Mouse (Mus musculus) Patski (cell line): Measurements from ENCODE around the gene Kcnip3. TPM values are rescaled to one million over a fixed set of nuclear protein-coding genes. Genes with fewer than 3 reads are reported as not detected.

Source experiments
- ATAC-seq: fragments of 100-300 bp; one replicate; pipeline ENCODE4 v1.8.0; 2021
- CTCF ChIA-PET: fragments of 350-600 bp; sonication (Branson Sonifier 250); formaldehyde crosslinking; loops from one replicate; lab custom pipeline; 2022; ENCODE audit warnings: inconsistent platforms; lab: Charles Lee
- POLR2A ChIA-PET: fragments of 350-600 bp; sonication (Branson Sonifier 250); formaldehyde crosslinking; loops from one replicate; lab custom pipeline; 2022; ENCODE audit warnings: antibody characterized with exemption, inconsistent platforms; lab: Charles Lee
- DNase-seq: peaks from one replicate; pipeline ENCODE4 v3.0.0-alpha.2; 2011; ENCODE audit warnings: low read depth, low spot score
- H3K27me3 ChIP-seq: fragments of 371-371 bp; one replicate; pipeline ENCODE4 v1.5.1; 2021
- CTCF ChIP-seq: fragments of 100-300 bp; IDR thresholded peaks from one replicate; pipeline ENCODE4 v1.5.1; 2021
- in situ Hi-C: fragments of 300-500 bp; cut with MboI; formaldehyde crosslinking; loops from 3 replicates; pipeline ENCODE4 v1.11.1; 2018; ENCODE audit warnings: low pct_unique_long_range_greater_than_20kb, mixed read lengths
- polyA plus RNA-seq: library from polyadenylated mRNA; unstranded; gene quantifications from one replicate; pipeline ENCODE4 v1.2.3, GENCODE M21; 2021

Kcnip3 gene
- polyA plus RNA-seq, 1 experiment from 2014 or later, result 4.3 TPM

GRCm38 (mm10) chr2:127472279-127472678 is 49.6 kb downstream of the Kcnip3 start:
- in situ Hi-C loops, result no loop called here
- DNase-seq (no peak), ATAC-seq (no peak)
- TF ChIP-seq CTCF, result no peak
- CTCF ChIA-PET, result interaction anchor here (1.0 kb wide), 1 partner anchor 29 kb away, joined by 4 read pairs; no protein-coding TSS in a partner anchor
- H3K27me3 ChIP-seq, result no peaks in the 10 kb centered on the region
- POLR2A ChIA-PET, result interaction anchor here (0.6 to 1.0 kb wide), 3 partner anchors 9 to 326 kb away, joined by 3 to 6 read pairs (median 3); no protein-coding TSS in a partner anchor

GRCm38 (mm10) chr2:127471281-127471680 is 50.6 kb downstream of the Kcnip3 start:
- ATAC-seq (no peak), DNase-seq (no peak)
- in situ Hi-C loops, result no loop called here
- TF ChIP-seq CTCF, result no peak
- ChIA-PET CTCF (interaction anchor here (0.9 kb wide), 1 partner anchor 30 kb away, joined by 4 read pairs; no protein-coding TSS in a partner anchor), POLR2A (no interaction called here)
- H3K27me3 ChIP-seq, result no peaks in the 10 kb centered on the region

- no peak for ATAC-seq
- CTCF ChIA-PET, result interaction anchor here (0.9 kb wide), 1 partner anchor 31 kb away, joined by 4 read pairs; no protein-coding TSS in a partner anchor
- in situ Hi-C loops, result no loop called here
- no peak for TF ChIP-seq CTCF
- H3K27me3 ChIP-seq, result no peaks in the 10 kb centered on the region
- DNase-seq, result no peak
- POLR2A ChIA-PET, result interaction anchor here (0.7 kb wide), 1 partner anchor 24 kb away, joined by 3 read pairs; no protein-coding TSS in a partner anchor
Observed at GRCm38 (mm10) chr2:127470661-127471060, 51.2 kb downstream of the Kcnip3 start.

GRCm38 (mm10) chr2:127470183-127470582 is 51.7 kb downstream of the Kcnip3 start:
- CTCF ChIA-PET, result interaction anchor here (0.9 kb wide), 1 partner anchor 31 kb away, joined by 4 read pairs; no protein-coding TSS in a partner anchor
- ATAC-seq, result no peak
- DNase-seq, result no peak
- POLR2A ChIA-PET, result interaction anchor here (0.7 kb wide), 1 partner anchor 24 kb away, joined by 3 read pairs; no protein-coding TSS in a partner anchor
- no peak for TF ChIP-seq CTCF
- no peaks in the 10 kb centered on the region for H3K27me3 ChIP-seq
- in situ Hi-C loops, result no loop called here

GRCm38 (mm10) chr2:127462314-127462713 is 59.6 kb downstream of the Kcnip3 start:
- ChIA-PET CTCF (interaction anchor here (0.9 to 2.9 kb wide), 8 partner anchors 12 to 45 kb away, joined by 3 to 17 read pairs (median 6); partner anchors contain the start of gene Fahd2a), POLR2A (no interaction called here)
- ATAC-seq (peak; percentile 52), DNase-seq (no peak)
- no peaks in the 10 kb centered on the region for H3K27me3 ChIP-seq
- peak; percentile 82 for TF ChIP-seq CTCF
- in situ Hi-C loops, result loop anchor here (5.0 kb wide), 2 partner anchors 35 to 95 kb away; no protein-coding TSS in a partner anchor

- no peak for TF ChIP-seq CTCF
- POLR2A ChIA-PET, result no interaction called here
- no peak for DNase-seq
- CTCF ChIA-PET, result interaction anchor here (2.9 kb wide), 1 partner anchor 39 kb away, joined by 17 read pairs; no protein-coding TSS in a partner anchor
- no peak for ATAC-seq
- no peaks in the 10 kb centered on the region for H3K27me3 ChIP-seq
- in situ Hi-C loops, result loop anchor here (5.0 kb wide), 2 partner anchors 36 to 96 kb away; no protein-coding TSS in a partner anchor
Observed at GRCm38 (mm10) chr2:127461351-127461750, 60.5 kb downstream of the Kcnip3 start.

- CTCF ChIA-PET, result no interaction called here
- TF ChIP-seq CTCF, result no peak
- ATAC-seq (no peak), DNase-seq (no peak)
- no peaks in the 10 kb centered on the region for H3K27me3 ChIP-seq
- POLR2A ChIA-PET, result no interaction called here
- in situ Hi-C loops, result no loop called here
Observed at GRCm38 (mm10) chr2:127459341-127459740, 62.6 kb downstream of the Kcnip3 start.

GRCm38 (mm10) chr2:127453764-127454163 is 68.1 kb downstream of the Kcnip3 start:
- CTCF ChIA-PET, result interaction anchor here (0.7 to 1.7 kb wide), 3 partner anchors 89 to 199 kb away, joined by 3 to 11 read pairs (median 4); partner anchors contain the start of gene Adra2b
- no peak for ATAC-seq
- H3K27me3 ChIP-seq, result no peaks in the 10 kb centered on the region
- no peak for DNase-seq
- in situ Hi-C loops, result no loop called here
- TF ChIP-seq CTCF, result peak; percentile 96
- POLR2A ChIA-PET, result no interaction called here

- in situ Hi-C loops, result no loop called here
- ATAC-seq (no peak), DNase-seq (no peak)
- ChIA-PET POLR2A (no interaction called here), CTCF (interaction anchor here (0.7 to 1.7 kb wide), 4 partner anchors 11 to 199 kb away, joined by 3 to 11 read pairs (median 4); partner anchors contain the start of gene Adra2b)
- no peaks in the 10 kb centered on the region for H3K27me3 ChIP-seq
- TF ChIP-seq CTCF, result no peak
Observed at GRCm38 (mm10) chr2:127453141-127453540, 68.8 kb downstream of the Kcnip3 start.

GRCm38 (mm10) chr2:127451748-127452147 is 70.1 kb downstream of the Kcnip3 start:
- no peaks in the 10 kb centered on the region for H3K27me3 ChIP-seq
- ChIA-PET CTCF (interaction anchor here (1.5 kb wide), 1 partner anchor 89 kb away, joined by 9 read pairs; the partner anchor contains the start of gene Adra2b), POLR2A (no interaction called here)
- in situ Hi-C loops, result no loop called here
- DNase-seq (no peak), ATAC-seq (no peak)
- TF ChIP-seq CTCF, result no peak

- ATAC-seq (peak; percentile 57), DNase-seq (no peak)
- in situ Hi-C loops, result no loop called here
- CTCF ChIA-PET, result no interaction called here
- TF ChIP-seq CTCF, result no peak
- H3K27me3 ChIP-seq, result no peaks in the 10 kb centered on the region
- POLR2A ChIA-PET, result interaction anchor here (1.5 kb wide), 1 partner anchor 14 kb away, joined by 3 read pairs; no protein-coding TSS in a partner anchor
Observed at GRCm38 (mm10) chr2:127449691-127450090, 72.2 kb downstream of the Kcnip3 start.
